Mouse (Mus musculus) G1E (cell line): ENCODE results near the gene Olfr1368. TPM values are rescaled to one million over a fixed set of nuclear protein-coding genes. Genes with fewer than 3 reads are reported as not detected.

Source experiments
- ATAC-seq: 2 replicates; pipeline ENCODE4 v1.8.0; 2016; ENCODE audit warnings: mild to moderate bottlenecking; ENCODE audit not compliant: insufficient number of reproducible peaks, poor library complexity, low FRiP score, severe bottlenecking; ENCODE audit errors: extremely low read depth
- DNase-seq: peaks from one replicate; pipeline ENCODE4 v3.0.0; 2012; ENCODE audit warnings: low spot score
- H3K27me3 ChIP-seq: 2 replicates; pipeline ENCODE4 v1.6.1; 2012; ENCODE audit warnings: mild to moderate bottlenecking, low read length, inconsistent platforms; ENCODE audit not compliant: insufficient read depth
- H3K36me3 ChIP-seq: replicated peaks from 2 replicates; pipeline ENCODE3; 2012; ENCODE audit warnings: mild to moderate bottlenecking, inconsistent platforms
- H3K4me1 ChIP-seq: 2 replicates; pipeline ENCODE4 v1.6.1; 2012; ENCODE audit warnings: low read depth, low read length, inconsistent platforms, mixed read lengths; ENCODE audit not compliant: insufficient read depth
- H3K4me3 ChIP-seq: 2 replicates; pipeline ENCODE4 v1.5.1; 2012; ENCODE audit warnings: low read depth, mild to moderate bottlenecking, inconsistent platforms, low read length, moderate library complexity, mixed read lengths
- H3K9me3 ChIP-seq: replicated peaks from 2 replicates; pipeline ENCODE4 v1.6.1; 2012; ENCODE audit warnings: inconsistent platforms
- CTCF ChIP-seq: IDR thresholded peaks from 2 replicates; pipeline ENCODE4 v1.5.1; 2012; ENCODE audit warnings: low read depth, low read length, inconsistent platforms, mixed read lengths
- GATA1 ChIP-seq: IDR thresholded peaks from 2 replicates; pipeline ENCODE4 v1.6.1; 2012; ENCODE audit warnings: borderline replicate concordance, low read length, inconsistent platforms, mixed read lengths
- GATA2 ChIP-seq: IDR thresholded peaks from 2 replicates; pipeline ENCODE4 v1.6.1; 2012; ENCODE audit warnings: low read depth, low read length, inconsistent platforms, borderline replicate concordance
- POLR2AphosphoS5 ChIP-seq: IDR thresholded peaks from 2 replicates; pipeline ENCODE4 v1.6.1; 2012; ENCODE audit warnings: low read depth, low read length, inconsistent platforms; ENCODE audit not compliant: insufficient replicate concordance
- TAL1 ChIP-seq: conservative IDR thresholded peaks from 2 replicates; pipeline ENCODE4 v1.6.1; 2012; ENCODE audit warnings: low read depth, low read length, inconsistent platforms, mixed read lengths
- polyA plus RNA-seq: library from polyadenylated mRNA; stranded (reverse); fragments of >175 nt; gene quantifications from 2 replicates; pipeline ENCODE4 v1.2.3, GENCODE M21; 2012
- total RNA-seq, 2 experiments: library from RNA; stranded (forward) in 1 of 2; stranded (reverse) in 1 of 2; fragments of 200-1000 nt in 1 of 2; fragments of >200 nt in 1 of 2; fragmentation: Nextera tagmentation in 1 of 2; gene quantifications; 2 replicates each; pipeline ENCODE4 v1.2.3; 2014 to 2017

Gene Olfr1368
- total and polyA plus RNA-seq, 3 experiments, result 0.11 TPM; not detected in 2

GRCm38 (mm10) chr13:21169121-21169656 lies 23.5 kb upstream of the Olfr1368 start:
- ATAC-seq (no peak), DNase-seq (no peak)
- Histone ChIP-seq H3K9me3 (no peaks in the 10 kb centered on the region), H3K4me3 (peak overlapping the region; percentile 70), H3K36me3 (no peaks in the 10 kb centered on the region), H3K4me1 (peaks cover 47% of the 10 kb centered on the region), H3K27me3 (peaks cover 4% of the 10 kb centered on the region)
- no peak for TF ChIP-seq GATA1
- TF ChIP-seq POLR2AphosphoS5, result no peak
- TF ChIP-seq GATA2, result no peak
- no peak for TF ChIP-seq TAL1
- TF ChIP-seq CTCF, result no peak

GRCm38 (mm10) chr13:21168371-21169011 lies 22.8 kb upstream of the Olfr1368 start:
- no peak for TF ChIP-seq GATA2
- no peak for TF ChIP-seq GATA1
- TF ChIP-seq TAL1, result no peak
- TF ChIP-seq CTCF, result no peak
- TF ChIP-seq POLR2AphosphoS5, result no peak
- H3K4me1 ChIP-seq, result peaks cover 51% of the 10 kb centered on the region
- DNase-seq (peak; percentile 8), ATAC-seq (no peak)
- H3K9me3 ChIP-seq, result no peaks in the 10 kb centered on the region
- H3K27me3 ChIP-seq, result peaks cover 4% of the 10 kb centered on the region
- peak overlapping the region; percentile 70 for H3K4me3 ChIP-seq
- H3K36me3 ChIP-seq, result no peaks in the 10 kb centered on the region

- Histone ChIP-seq H3K36me3 (no peaks in the 10 kb centered on the region), H3K27me3 (peaks cover 4% of the 10 kb centered on the region), H3K4me3 (peak overlapping the region; percentile 70), H3K9me3 (no peaks in the 10 kb centered on the region), H3K4me1 (peaks cover 45% of the 10 kb centered on the region)
- no peak for DNase-seq
- ATAC-seq, result no peak
- no peak for TF ChIP-seq GATA2
- no peak for TF ChIP-seq GATA1
- TF ChIP-seq POLR2AphosphoS5, result no peak
- no peak for TF ChIP-seq TAL1
- TF ChIP-seq CTCF, result no peak
Observed at GRCm38 (mm10) chr13:21167910-21168300, 22.2 kb upstream of the Olfr1368 start.

GRCm38 (mm10) chr13:21166936-21167909 lies 21.6 kb upstream of the Olfr1368 start:
- H3K9me3 ChIP-seq, result no peaks in the 10 kb centered on the region
- peak overlapping the region; percentile 70 for H3K4me3 ChIP-seq
- H3K27me3 ChIP-seq, result peaks cover 4% of the 10 kb centered on the region
- no peak for ATAC-seq
- TF ChIP-seq CTCF (no peak), TAL1 (no peak), GATA1 (no peak), POLR2AphosphoS5 (no peak), GATA2 (no peak)
- no peak for DNase-seq
- no peaks in the 10 kb centered on the region for H3K36me3 ChIP-seq
- H3K4me1 ChIP-seq, result peaks cover 42% of the 10 kb centered on the region

- TF ChIP-seq POLR2AphosphoS5 (no peak), TAL1 (no peak), GATA2 (no peak), CTCF (no peak), GATA1 (no peak)
- DNase-seq (no peak), ATAC-seq (no peak)
- Histone ChIP-seq H3K36me3 (no peaks in the 10 kb centered on the region), H3K27me3 (peaks cover 21% of the 10 kb centered on the region), H3K9me3 (no peaks in the 10 kb centered on the region), H3K4me3 (no peak overlapping the region), H3K4me1 (peaks cover 55% of the 10 kb centered on the region)
Observed at GRCm38 (mm10) chr13:21162591-21162990, 16.9 kb upstream of the Olfr1368 start.

GRCm38 (mm10) chr13:21161591-21161990 lies 15.9 kb upstream of the Olfr1368 start:
- no peak overlapping the region; the same call in 1 of the 2 replicates for H3K4me3 ChIP-seq
- TF ChIP-seq GATA1, result no peak
- TF ChIP-seq POLR2AphosphoS5, result no peak
- TF ChIP-seq TAL1, result no peak
- TF ChIP-seq GATA2, result no peak
- no peak for TF ChIP-seq CTCF

More at GRCm38 (mm10) chr13:21161591-21161990, 15.9 kb upstream of the Olfr1368 start:
- Histone ChIP-seq H3K4me1 (peaks cover 51% of the 10 kb centered on the region), H3K9me3 (no peaks in the 10 kb centered on the region), H3K36me3 (no peaks in the 10 kb centered on the region), H3K27me3 (peaks cover 26% of the 10 kb centered on the region)
- no peak for DNase-seq
- no peak for ATAC-seq
